Mouse (Mus musculus) spleen, adult 18-20 months (tissue): ENCODE measurements around the gene Cdh12.

Experiments used
- DNase-seq, 2 experiments: peaks; one replicate each; pipeline ENCODE4 v3.0.0; 2022; ENCODE audit warnings: mixed read lengths in 2 of 2

The Cdh12 gene

DNA sequence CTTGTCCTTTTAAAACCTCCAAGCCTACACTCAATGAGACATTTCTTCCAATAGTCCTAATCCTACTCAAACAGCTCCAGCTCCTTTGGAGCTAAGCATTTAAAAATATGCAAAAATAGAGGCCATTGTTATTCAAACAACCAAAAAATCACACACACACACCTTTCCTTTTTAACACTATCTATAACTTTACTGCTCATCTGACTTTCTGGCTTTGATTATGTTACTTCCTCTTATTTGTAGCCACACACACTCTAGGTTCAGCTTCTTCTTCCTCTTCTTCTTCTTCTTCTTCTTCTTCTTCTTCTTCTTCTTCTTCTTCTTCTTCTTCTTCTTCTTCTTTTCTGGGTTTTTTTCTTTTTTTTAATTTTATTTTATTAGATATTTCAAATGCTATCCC is 323.2 kb downstream of the Cdh12 start:
- DNase-seq = no peak

DNA sequence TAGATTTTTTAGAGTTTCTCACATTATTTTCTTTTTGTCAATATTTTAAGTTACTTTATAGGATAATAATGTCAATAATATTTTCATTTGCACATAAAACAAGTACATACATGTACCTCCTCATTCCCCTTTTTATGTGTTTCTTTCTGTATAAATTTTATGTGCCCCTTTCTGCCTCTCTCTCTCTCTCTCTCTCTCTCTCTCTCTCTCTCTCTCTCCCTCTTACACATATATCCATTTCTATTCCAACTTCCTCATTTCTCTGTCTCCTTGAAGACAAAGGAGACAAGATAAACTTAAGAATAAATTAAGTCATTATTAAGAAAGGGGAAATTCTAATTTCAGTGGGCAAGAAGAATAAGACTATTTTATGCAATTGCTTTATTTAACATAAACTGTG is 324.4 kb downstream of the Cdh12 start:
- no peak for DNase-seq

DNA sequence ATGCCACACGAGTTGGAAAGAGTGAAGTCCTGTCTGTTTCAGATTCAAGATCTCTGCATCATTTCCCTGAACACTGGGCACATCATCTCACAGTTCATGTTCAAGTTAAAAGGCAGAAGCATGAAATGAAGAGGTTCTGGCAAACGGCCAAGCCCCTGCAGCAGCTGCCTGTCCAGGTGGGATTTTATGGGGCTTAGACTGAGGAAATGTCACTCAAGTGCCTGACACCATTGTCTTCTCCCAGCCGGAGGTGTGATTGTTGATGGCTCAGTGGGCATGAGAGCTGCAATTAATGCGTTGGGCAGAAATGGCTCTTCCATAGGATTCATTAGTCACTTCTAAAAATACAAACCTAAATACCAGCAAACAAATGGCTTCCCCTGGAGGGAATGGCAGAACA is 347.9 kb downstream of the Cdh12 start:
- no peak for DNase-seq

DNA sequence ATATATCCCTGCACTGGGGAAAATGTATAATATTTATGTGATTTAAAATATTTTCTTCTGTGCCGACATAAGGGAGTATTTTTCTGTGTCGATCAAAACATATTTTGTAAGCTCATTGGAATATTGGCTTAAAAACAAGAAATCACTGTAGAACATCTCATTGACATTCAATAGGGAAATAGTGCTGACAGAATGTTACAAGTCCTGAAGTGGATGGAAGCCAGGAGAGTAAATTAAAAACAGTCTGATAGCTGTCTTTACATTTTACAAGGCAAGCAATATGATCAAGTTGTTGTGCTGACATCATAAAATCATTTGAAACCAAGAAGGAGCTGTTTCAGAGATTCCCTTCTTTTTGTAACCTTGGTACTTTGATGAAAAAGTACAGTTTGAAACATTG is 349.5 kb downstream of the Cdh12 start:
- no peak for DNase-seq

DNA sequence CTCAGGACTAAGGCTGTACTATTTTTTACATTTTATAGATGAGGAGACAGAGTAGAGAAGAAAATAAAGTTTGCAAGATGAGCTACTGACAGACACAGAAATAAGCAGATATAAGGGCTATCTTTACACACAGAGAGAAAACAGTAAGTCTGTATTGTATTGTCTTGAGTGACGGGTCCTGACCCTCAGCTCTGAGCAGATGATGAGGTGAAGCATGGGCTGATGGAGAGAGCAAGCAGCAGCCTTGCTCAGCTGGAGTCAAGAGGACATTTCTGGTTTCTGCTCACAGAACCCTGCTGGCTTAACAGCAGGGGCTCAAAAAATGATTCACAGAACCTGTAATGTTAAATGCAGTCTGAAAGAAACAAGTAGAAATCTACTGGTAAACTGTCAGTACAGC is 386.8 kb downstream of the Cdh12 start:
- no peak for DNase-seq

DNA sequence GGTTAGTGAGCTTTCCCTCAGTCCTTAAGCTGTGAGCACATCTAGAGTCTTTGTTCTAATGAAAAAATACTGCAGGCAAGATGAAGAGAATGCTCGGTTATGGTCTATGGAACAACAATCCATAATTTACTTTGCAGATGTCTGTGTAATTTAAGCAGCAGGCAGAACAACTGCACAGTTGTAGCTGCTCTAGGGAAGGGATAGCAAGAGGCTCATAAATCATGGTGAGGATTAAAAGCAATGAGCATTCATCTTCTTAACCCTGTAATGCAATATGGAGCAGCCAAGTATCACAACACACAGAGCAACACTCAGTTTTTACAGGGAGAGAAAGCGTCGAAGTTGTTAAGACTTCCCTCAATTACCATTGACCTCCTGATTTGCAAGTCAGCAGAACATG is 387.9 kb downstream of the Cdh12 start:
- DNase-seq = no peak

DNA sequence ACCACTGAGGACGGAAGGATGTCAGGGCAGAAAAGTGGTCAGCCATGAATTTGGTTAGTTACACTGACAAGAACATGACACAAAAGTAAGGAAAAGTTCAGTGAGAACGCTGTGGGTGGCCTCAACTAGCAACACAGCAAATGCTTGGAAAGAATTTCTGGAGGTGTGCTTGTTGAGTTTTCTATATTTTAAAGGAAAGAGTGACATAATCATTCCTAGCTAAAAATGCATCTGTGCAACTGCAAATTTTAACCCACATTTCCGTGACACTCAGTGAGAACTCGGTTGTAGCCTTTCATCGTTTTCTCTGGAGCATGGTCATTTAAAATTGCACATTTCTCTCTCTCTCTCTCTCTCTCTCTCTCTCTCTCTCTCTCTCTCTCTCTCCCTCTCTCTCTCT is 392.4 kb downstream of the Cdh12 start:
- DNase-seq = no peak

DNA sequence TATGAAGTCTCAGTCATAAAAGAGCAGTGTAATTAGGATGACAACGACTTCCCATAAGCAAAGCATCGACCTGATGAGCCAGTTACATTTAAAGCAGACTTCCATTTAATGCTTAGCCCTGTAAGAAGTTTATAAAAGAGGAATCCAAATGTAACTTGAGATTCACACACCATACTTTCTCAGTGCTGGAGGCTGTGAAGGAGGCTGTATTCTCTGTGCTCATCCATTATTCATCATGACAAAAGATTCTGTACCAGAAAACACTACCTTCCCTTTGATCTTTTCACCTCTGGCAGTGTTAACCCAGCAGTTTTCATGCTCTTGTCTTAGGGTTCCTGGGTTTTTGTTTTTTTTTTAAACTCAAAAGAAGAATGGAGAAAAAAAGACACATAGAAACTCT is 414.0 kb downstream of the Cdh12 start:
- DNase-seq = no peak

DNA sequence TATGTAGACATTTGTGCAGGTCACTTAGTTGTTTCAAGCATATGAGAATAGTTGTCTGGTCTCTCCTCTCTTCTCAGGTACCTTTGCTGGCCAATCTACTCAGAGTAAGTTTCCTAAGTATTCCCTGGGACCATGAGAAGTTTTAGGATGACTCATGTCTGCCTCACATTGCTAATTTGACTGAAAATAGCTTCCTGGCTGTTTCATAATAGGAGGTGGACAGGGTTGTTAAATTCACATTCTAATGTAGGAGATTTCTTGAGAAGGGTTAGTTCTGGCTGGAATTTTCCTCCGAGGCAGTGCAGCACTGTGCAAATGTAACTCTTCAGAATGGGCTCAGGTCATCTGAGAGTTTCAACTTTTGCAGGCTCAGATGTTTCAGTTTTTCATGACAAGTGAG is 423.5 kb downstream of the Cdh12 start:
- DNase-seq = no peak

DNA sequence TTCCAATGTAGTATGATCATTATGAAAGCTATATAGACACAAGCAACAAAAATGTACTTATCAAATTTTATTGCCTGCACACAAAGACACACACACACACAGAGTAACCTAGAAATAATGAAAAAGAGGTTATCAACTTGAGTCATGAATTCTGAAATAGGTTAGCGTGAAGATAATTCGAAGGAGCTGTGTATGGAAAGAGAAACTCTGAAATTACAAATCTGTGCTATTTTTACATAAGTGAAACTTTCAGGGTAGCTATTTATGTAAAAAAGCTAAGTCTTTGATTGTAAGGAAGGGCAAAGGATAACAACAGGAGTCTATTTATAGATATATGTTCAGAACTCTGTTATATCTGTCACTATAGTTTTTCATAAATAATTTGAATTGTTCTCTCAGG is 427.9 kb downstream of the Cdh12 start:
- no peak for DNase-seq

DNA sequence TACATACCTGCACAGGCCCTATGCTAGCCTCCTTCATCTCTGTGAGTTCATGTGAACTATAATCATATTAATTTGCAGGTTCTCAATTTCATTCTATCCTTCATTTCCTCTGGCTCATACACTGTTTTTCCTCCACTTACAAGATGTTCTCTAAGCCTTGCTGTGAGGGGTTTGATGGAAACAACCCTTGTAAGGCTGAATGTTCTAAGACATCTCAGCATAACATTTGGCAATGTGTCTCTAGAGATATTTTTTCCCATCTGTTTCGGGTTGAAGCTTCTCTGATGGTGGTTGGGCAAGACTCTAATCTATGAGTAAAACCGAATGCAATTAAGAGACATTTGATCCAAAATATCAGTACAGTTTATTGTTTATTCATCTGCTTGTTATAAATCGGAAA is 444.4 kb downstream of the Cdh12 start:
- DNase-seq = no peak

DNA sequence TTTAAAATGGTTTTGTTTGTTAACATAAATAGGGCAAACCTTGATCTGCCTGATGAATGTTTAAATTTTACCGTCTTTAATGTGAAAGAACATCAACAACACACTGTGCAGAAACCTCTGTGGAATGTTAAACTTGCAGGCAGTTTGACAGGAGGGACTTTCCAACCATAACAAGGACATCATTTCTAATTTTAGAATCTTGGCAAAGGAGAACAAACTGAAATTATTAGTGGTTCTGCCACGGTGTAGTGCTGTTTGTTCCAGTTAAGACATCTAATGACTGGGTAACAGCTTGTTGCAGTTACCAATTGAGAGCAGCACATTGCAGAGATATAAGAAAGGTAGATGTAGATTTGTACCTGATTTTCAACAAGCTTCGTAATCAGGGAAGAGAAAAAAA is 453.5 kb downstream of the Cdh12 start:
- DNase-seq = no peak

DNA sequence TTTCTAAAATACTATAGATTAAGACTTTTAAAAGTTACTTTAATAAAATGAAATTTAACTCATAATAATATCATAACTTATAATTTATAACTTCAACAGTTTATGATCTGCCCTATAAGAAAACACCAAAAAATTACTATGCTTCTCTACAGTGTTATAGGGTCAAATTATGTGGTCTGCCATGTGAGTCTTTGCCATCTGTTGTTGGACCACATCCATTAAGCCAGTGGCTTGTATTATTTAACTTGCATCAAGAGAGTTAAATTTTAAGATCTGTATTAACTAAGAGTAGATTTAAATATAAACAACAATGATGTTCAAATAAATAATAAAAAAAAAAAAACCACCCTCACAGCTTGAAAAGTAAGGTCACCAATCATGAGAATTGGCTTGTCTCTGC is 479.2 kb downstream of the Cdh12 start:
- no peak for DNase-seq

DNA sequence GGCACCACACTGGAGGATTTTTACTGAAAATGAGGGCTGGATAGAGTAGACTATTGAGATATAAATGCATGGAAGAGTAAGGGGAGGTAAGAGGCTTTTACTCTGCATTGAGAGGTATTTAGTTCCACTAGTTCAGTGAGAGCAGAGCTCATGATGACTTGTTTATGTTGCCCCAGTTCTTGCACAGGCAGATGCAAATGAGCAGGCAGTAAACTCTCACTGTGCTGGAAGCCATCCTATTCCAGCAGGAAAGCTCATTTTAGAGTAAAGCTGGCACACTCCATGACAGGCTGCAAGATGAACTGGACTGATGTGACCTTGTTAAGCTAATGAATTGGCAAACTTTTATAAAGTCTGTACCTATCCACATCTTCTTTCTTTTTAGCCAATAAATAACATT is 494.9 kb downstream of the Cdh12 start:
- DNase-seq = no peak

DNA sequence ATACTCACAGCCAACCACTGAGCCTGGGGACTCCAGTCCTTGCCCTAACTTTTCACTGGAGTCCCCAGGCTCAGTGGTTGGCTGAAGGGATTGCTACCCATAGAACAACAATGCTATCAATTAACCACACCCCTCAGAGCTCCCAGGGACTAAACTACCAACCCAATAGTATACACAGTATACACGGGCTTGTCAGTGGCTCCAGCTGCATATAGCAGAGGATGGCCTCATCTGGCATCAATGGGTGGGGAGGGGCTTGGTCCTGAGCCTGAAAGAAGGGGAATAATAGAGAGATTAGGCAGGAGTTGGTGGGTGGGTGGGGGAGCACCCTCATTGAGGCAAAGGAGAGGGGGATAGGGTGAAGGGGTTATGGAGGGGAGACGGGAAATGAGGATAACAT is 518.4 kb downstream of the Cdh12 start:
- DNase-seq = no peak

DNA sequence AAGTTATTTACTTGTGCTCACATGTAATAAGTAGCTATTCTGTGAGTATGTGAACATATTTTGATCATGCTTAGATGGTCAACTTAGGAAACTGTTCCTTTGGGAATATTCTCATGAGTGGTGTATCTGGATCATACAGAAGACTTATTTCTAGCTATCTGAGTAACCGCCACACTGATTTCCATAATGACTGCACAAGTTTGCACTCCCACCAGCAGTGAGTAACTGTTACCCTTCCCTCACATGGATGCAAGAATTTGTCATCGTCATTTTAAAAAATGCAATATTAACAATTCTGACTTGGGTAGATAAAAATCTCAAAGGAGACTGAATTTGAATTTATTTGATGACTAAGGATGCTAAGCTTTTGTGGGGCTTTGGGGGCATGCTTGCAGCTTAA is 522.0 kb downstream of the Cdh12 start:
- DNase-seq = no peak

DNA sequence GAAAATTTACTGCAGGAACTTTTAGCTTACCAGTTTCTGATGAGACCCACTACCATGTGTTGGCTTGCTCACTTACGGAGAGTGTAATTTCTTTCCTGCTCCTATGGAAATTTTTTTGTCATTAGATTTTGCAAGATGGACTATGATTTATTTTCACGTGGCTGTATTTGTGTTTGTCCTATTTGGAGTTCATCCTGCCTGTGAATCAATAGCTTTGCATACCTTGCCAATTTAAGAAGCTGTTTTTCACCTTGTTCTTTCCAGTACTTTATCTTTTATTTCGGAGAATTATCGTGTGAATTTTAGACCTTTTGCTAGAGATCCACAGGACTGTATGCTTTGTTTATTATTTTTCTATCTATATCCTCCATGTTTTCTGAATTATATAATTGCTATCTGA is 551.5 kb downstream of the Cdh12 start:
- no peak for DNase-seq

DNA sequence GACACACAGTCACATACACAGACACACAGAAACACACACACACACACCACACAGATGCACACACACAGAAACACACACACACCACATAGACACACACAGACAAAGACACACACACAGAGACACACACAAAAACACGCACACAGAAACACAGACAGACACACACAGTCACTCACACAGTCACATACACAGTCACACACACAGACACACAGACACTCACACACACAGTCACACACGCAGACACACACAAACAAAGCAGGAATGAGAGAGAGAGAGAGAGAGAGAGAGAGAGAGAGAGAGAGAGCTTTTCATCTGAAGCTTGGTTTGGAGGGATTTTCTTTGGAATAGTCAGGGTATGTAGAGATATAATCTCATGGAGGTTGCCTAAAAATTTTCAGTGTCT is 558.9 kb downstream of the Cdh12 start:
- no peak for DNase-seq

DNA sequence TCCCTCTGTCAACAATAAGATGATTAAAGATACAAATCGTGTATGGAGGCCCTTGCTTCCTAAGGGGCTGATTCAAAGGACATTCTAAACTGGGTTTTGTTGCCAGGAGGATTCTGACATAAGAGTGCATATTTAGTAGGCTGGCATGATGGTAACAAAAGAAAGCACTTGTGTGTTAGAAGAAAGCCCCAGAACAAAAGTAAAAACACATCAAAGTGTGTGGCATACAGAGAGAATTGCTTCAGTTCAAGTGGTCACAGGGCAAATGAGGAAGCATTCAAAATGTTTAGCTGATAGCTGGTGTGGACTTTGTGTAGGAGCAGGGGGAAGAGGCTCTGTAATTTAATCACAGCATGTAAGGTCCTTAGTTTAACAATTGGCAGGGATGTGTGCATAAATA is 559.4 kb downstream of the Cdh12 start:
- no peak for DNase-seq

DNA sequence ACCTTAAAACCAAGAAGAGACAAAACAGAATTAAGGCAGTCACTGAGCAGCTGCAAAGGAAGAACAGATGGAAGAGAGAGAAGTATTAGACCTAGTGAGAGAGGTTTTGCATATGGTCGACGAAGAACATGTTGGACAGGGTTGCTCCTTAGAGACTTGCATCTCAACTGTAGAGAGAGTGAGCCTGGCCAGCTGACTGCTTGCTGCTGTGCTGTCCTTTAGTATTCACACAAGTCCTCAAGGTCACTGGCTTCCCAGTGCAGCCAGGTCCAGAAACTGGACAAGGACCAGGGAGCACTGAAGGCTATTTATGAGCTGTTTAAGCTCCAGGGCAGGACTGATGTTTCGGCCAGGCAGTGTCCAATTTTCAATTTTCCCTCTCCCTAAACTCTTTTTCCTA is 559.9 kb downstream of the Cdh12 start:
- no peak for DNase-seq

DNA sequence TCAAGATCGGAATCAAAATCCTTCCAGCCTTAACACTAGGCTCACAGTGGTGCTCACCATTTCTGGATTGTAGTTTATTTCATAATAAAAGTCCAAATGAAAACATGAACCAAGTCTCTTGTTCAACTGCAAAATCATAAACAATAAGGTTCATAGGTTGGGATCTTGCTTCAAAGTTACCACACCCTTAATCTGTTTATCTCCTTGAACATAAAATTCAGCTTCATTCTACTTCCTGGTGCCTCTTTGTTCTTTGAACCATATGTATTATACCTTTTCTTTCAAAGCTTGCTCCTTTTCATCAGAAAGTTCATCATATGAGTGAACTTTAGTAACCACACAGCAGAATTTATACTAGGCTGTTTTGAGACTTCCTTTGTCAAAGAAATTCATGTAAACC is 614.6 kb downstream of the Cdh12 start:
- DNase-seq = no peak

DNA sequence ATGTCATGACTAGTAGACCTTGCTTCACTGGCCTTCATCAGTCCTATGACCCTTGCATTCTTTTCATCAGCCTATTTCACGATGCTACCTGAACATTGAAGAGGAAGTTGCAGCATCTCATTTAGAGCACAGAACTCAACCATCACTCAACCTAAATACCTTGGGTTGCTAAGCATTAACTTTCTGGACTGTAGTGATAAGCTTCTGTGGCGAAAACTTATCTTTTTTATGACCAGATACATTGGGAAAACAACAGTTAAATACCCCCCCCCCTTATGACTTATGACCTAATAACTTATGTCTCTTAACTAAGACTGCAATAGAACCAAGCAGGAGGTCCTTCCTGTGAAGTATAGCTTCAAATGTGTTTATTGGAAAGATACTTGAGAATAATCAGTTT is 620.2 kb downstream of the Cdh12 start:
- DNase-seq = no peak

DNA sequence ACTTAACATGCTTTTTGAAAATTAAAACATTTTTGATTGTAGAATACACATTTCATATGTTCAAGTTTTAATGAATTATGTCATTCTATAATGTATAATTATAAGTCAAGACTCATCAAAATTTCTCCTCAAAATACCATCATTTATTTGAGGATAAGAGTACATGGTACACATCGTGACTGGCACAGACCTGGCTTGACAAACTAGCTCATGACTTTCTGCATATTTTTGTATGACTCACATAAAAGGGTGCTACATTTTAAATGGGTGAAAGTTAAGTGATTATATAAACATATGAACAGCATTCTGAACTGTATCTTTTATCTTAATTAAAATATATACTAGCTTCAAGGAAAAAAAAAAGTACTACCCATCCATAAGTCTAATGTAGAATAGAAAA is 643.8 kb downstream of the Cdh12 start:
- no peak for DNase-seq

DNA sequence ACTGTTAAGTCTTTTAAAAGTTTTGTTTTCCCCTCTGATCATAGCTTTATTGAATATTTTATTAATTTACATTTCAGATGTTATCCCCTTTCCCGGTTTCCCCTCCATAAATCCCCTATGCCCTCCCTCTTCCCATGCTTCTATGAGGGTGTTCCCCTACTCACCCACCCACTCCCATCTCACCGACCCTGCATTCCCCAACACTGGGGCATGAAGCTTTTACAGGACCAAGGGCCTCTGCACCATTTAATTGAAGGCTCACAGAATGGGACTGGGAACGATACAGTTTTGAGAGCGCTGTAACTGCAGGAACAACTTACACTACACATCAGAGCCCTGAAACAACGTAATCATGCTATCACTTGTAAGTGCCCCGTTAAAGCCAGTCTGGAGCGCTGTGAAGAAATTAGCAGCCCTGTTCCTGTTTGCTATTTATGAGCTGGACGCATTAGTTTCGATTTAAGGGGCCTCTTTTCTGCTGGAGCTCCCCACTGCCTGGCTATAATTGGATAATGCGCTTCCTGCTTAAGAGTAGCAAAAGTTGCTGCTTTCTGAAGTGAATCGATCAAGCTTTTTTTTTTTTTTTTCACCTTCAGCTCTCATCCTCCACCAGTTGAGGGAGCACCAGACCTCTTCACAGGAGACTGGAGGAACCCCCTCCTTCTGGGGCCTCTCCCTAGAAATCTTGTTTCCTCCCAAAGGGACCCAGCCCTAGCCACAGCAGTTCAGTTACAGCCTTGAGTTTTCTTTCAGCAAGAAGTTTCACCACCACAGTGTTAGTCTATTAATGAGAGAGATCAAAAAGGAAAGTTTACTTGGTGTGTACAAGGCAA is 660.2 kb downstream of the Cdh12 start:
- no peak for DNase-seq

DNA sequence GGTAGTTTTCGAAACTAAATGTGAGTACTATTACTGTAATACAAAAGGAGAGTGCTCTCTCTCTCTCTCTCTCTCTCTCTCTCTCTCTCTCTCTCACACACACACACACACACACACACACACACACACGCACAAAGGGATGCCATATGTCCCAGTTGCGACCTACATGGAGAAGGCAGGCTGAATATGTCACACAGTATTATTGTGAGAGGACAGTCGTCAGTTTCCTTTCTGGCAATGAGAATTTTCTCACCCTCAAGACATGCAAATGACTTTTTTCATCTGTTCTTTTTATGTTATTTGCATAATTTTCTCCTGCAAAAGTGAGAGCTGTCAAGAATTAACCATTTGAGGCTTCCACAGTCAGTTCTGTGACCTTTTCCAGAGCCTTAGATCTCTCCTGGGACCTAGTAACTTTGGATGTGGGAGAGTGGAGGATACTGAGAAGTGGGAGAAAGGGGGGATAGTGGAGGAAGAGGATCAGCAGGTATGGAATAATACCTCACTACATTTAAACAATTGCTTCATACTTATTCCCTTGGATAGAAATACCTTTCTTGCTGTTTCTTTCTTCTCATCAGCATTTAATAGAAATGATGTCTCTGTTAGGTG is 660.9 kb downstream of the Cdh12 start:
- no peak for DNase-seq
